Mouse (Mus musculus): ENCODE measurements around the gene Cdx2.
A peak's percentile ranks its signal among the peaks of the same experiment; 100 is the strongest.

The Cdx2 gene

GRCm38 (mm10) chr5:147306638-147307397 is at the start of gene Cdx2:
TSS of gene Cdx2 (minus strand) at chr5:147307270.
- no peak for DNase-seq

- no peak for DNase-seq
These were observed 49.4 kb upstream of the Cdx2 start for GRCm38 (mm10) chr5:147356260-147357055.

DNA sequence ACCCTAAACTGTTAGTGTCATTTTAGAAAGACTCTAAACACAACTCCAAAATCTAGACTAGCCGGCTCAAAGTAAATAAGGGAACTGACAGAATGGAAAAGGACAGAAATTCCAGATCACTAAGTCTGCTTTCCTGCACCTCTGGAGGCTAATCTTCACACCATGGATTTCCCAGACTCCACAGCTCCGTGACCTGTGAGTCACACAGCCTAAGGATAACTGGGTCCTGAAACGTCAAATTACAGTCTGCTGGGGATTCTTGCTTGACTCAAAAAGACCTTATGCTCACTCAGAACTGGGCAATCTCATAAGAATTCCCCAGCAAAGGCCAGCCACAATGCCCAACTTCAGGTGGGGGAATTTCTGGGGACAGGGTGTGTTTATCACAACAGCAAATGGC is 48.7 kb upstream of the Cdx2 start:
- no peak for DNase-seq

DNA sequence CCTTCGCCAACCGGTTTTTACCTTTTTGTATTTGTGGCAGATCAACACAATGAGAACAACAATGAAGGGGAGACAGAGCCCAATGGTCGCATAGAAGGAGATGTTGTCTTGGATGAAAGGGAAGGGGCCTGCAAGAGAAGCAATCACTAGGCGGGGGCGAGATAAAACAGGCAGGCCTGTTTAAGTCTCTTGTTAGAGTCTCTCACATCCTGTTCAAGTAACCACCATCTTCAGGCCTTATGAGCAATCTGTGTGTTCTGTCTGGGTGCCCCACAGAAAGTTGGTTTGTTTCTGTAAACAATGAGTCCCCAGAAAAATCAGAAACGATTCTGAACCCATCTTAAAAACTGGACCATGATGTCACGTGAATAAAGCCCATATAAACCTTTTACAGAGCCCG is 47.9 kb upstream of the Cdx2 start:
- DNase-seq: no peak

- DNase-seq: no peak
These were observed 47.2 kb upstream of the Cdx2 start for GRCm38 (mm10) chr5:147354161-147354780.

DNA sequence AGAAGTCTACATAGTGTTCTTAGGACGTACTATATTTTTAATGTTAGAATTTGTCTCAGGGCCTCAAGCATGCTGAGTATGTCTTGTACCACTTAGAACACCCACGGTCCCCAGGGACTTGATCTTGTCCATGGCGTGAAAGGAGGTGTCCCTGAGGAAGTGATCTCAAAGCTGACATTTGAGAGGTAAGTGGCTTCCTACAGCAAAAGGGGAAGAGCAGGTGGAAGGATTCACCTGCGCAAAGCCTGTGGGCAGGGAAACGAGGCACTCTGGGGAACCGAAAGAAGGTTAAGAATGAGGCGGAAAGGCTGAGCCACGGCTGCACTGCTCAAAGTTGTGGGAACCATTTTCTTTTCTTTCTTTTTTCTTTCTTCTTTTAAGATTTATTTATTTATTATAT is 44.9 kb upstream of the Cdx2 start:
- peak in 1 of 2 experiments; percentile 28 for DNase-seq

DNA sequence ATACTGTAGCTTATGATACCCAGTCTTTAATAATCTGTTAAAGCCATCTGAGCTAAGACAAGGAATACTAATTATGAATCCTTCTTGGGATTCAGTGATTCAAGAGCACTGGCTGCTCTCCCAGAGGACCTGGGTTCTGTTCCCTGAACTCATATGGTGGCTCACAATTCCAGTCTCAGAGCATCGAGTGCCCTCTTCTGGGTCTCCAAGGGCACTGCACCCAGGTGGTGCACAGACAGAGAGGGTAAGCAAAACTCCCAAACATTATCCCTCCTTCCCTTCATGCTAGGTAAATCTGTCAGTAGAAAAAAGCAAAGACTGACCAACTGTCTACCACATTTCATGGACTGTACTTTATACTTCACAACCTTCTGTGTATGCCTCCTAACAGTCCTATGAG is 38.9 kb upstream of the Cdx2 start:
- no peak for DNase-seq

DNA sequence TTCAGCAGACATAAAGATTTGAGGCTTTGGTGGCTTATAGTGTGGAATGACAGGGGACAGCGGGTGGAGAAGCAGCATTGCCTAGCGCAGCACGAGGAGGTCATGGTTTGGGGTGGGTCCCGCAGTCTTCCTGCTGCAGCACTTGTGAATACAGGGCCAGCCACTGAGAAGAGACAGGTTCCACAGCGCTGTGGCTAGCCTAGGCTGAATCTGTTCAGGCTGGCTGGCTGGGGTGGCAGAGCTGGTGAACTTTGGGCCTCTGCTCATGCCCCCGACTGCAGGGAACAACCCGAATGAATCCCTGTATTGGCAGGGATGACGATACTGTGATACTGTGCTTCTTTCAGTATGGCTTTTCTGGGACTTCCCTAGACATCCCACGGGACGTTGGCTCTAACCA is 36.8 kb upstream of the Cdx2 start:
- no peak for DNase-seq

- no peak for DNase-seq
These were observed 35.8 kb upstream of the Cdx2 start for GRCm38 (mm10) chr5:147342901-147343300.

DNA sequence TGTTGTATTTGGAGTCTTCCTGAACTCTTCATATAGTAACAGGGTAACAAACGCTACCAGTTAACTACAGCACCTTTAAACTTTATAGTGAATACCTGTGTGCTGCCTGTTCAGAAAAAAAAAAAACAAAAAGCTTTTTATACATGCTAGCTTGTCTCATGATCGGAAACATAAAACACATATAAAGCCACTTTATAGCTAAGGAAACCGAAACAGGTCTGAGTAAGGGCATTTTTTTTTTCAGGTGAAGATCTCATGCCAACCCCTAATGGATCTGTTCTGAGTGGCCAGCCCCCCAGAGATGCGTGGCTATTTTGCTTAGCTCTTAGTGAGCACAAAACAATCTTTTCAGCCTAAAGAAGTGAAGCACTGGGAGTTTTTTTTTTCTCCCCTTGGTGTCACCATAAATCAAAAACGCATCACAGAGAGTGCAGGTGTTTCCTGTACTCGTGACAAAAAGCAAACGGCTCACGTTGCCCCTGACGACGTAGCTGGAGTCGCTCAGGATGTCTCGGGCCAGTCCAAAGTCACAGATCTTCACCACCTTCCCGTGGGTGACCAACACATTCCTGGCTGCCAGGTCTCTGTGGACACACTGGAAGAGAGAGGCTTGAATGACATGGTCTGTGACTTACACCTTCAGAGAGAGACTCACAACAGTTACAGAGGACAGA is 33.8 kb upstream of the Cdx2 start:
- DNase-seq: peak; percentile 52 to 57

DNA sequence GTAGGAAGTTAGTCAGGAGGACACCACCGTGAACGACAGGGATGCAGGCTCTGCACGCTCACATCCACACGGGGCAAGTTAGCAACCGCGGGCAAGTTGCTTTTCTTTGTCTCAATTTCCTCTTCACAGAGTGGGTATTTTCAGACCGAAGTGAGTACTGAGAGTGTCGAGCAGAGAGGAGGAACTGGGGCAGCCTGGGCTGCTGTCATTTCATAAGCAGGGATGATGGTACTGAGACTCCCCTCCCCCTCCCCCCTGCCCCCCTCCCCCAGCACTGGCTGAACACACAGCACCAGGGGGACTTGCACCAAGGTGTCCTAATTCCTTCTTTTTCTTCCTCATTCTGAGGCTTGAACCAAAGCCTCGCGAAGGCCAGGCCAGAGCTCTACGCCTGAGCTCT is 32.5 kb upstream of the Cdx2 start:
- DNase-seq: peak in 1 of 2 experiments; percentile 29

GRCm38 (mm10) chr5:147338967-147339366 is 31.9 kb upstream of the Cdx2 start:
- DNase-seq: peak; percentile 48 to 58

DNA sequence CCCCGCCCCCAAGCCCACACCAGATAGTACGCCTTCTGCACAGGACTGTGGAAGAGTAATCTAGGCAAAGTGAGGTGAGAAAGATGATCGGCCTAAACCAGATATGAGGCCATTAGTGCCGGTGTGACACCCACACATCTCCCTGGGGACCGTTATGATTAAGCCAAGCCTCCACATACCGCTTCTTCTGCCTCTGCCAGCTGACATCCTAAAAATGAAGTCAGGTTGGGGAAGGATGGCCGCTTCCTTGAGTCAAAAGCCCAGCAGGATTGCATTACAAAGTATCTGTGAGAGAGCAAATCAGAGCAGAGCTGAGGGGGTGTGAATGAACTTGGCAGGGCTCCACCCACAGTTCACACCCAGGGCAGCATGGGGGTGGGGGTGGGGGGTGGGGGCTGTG is 25.6 kb upstream of the Cdx2 start:
- DNase-seq: peak in 1 of 2 experiments; percentile 7

DNA sequence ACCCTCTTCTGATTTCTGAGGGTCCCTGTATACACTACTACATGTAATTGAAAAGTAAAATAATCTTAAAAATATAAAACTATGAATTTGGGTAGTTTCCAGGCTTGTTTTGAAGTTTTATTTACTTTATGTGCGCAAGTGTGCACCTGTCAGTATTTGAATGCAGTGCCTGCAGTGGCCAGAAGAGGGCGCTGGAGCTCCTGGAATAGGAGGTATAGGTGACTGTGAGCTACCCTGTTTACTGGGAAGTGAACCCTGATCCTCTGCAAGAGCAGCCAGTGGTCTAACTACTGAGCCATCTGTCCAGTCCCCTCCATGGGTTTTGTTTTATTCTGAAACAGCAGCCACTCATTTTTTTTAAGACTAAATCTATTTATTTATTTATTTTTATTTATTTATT is 24.5 kb upstream of the Cdx2 start:
- peak; percentile 69 to 82 for DNase-seq

- no peak for DNase-seq
These were observed 22.9 kb upstream of the Cdx2 start for GRCm38 (mm10) chr5:147329946-147330345.

DNA sequence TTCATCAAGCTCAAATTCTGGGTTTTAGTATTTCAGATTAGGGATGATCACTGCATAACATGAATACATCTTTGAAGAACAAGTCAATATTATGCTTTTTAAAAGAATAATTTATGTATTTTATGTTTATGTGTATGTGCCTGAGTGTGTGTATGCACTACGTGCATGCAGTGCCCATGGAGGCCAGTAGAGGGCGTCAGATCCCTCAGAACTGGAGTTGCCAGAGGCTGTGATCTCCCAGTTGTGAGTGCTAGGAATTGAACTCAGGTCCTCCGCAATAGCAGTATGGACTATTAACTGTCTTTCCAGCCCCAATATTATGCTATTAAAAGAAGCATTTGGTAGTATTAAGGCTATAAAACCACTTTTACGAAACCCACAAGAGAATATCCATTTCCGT is 20.6 kb upstream of the Cdx2 start:
- peak in 1 of 2 experiments; percentile 2 for DNase-seq

DNA sequence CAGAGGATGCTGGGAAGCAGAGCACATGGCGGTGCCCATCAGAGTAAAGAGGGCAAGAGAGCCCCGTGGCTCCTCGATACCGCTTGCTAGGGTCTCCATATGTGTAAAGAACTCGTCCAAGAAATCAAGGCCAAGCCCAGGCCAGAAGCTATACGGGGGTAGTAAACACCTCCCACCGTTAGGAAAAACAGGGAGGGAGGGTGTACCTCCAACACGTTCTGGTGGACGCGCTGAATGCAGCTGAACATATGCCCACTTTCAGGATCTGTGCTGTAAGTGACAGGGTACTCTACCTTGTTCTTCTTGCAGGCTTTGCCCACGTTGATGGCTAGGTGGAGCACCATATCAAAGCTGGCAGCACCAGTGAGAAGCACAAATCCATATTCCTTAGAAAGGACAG is 18.9 kb upstream of the Cdx2 start:
- no peak for DNase-seq

DNA sequence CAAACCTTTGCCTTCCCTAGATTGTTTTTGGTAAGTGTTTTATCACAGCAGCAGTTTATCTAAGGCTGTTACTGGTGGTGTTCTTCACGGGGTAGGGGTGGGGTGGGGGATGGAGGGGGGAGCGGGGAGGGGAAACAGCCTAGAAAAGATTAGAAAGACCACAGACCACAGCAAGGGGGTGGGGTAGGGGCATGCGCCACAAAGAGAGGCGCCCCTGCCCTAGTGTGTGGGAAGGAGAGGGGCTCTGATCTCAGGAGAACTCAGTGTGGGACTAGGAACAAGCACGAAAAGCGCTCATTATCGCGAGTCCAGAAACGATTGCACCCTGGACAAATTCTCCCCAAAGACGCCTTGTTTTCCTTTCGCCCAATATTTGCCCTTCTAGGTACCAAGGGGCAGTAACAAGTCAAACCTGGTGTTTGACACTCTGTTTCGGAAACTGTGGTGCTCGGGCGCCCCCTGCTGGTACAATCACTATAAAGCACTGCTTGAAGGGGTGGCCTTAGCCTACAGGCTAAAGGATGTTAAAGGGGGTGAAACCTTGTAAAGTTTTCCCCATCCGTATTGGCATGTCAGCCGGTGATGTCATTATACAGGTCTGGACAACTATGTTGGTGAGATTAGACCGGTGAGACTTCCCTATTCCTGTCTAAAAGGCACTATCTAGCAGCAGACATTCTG is 16.3 kb upstream of the Cdx2 start:
- peak; percentile 52 to 81 for DNase-seq

GRCm38 (mm10) chr5:147322183-147322582 is 15.1 kb upstream of the Cdx2 start, which contains the start of gene Urad:
TSS of gene Urad (minus strand) at chr5:147322440.
- DNase-seq: no peak

DNA sequence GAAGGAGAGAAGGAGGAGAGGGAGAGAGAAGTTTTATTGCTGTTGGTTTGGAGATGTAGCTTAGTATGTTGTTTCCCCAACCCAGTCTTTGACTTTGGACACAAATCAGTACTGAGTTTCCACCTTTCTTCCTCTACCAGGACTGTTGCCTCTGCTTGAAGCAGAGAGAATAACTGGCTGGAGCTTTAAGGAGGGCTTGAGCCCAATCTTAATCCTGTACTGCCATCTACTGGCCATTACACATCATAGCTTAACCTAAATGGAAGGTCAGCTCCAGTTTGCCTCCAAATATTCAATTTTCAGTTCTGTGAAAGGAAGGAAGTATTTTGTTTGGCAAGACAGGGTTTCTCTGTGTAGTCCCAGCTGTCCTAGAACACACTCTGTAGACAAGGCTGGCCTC is 12.6 kb upstream of the Cdx2 start:
- no peak for DNase-seq

- DNase-seq: no peak
These were observed 10.9 kb upstream of the Cdx2 start for GRCm38 (mm10) chr5:147317991-147318390.

- DNase-seq: no peak
These were observed 10.3 kb upstream of the Cdx2 start for GRCm38 (mm10) chr5:147317321-147317720.
